Comparison of ENCODE assay signal across 7 mouse cellular contexts in the genomic region with DNA sequence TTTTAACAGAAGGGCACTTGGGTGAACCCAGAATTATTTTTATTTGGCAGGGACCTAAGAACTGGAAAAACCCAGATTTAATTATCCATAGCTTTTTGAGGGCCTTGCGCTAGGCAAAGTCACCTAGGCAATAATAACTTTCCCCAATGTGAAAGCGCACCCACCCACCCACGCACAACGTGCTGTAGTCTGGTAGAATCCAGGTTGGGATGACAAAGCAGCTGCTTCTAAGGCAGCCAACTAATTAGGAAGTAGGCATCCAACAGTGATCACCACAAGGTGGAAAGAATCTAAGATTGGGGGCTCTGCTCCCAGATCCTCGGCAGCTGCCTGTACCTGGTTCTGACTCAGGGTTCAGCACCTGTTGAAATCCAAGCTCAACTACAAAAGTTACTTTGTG. TPM values are rescaled to one million over a fixed set of nuclear protein-coding genes. Genes with fewer than 3 reads are reported as not detected.
DNase-seq lines count a peak whose midpoint lies in the region; ATAC-seq lines count a peak whose summit lies in the region.

No protein-coding gene starts in this region.

- peak overlapping the region; percentile 79 for H3K4me2 ChIP-seq in forebrain, embryonic 14.5 days (ENCODE audit: low read length)
- H3K4me2 ChIP-seq in limb, embryonic 11.5 days (ENCODE audit: low read depth, severe bottlenecking) = peak overlapping the region; percentile 62; the same call in 1 of the 2 replicates

- H3K4me3 ChIP-seq in forebrain, embryonic 14.5 days (ENCODE audit: low read depth, low read length) = peak overlapping the region; percentile 92
- no peak overlapping the region; the same call in 1 of the 2 replicates for H3K4me3 ChIP-seq in limb, embryonic 11.5 days (ENCODE audit: low read depth, low read length)

- H3K9ac ChIP-seq in forebrain, embryonic 14.5 days (ENCODE audit: low read length) = no peak overlapping the region
- H3K9ac ChIP-seq in limb, embryonic 11.5 days (ENCODE audit: low read length) = no peak overlapping the region

- peak; percentile 25 to 28 for DNase-seq in left cerebral cortex, adult 18-20 months (ENCODE audit: low spot score in 2 of 2)
- no peak for DNase-seq in left cerebral cortex, postnatal 4 days
- no peak for DNase-seq in forebrain, embryonic 14.5 days (ENCODE audit: low spot score)
- no peak for DNase-seq in limb, embryonic 11.5 days (ENCODE audit: low spot score)
- DNase-seq in right cerebral cortex, postnatal 10 days (ENCODE audit: low spot score in 2 of 2) = peak; percentile 61 to 67
- no peak for DNase-seq in adrenal gland, postnatal 4 days (ENCODE audit: low spot score in 2 of 2)

- peaks cover 11% of the 10 kb centered on the region for H3K4me1 ChIP-seq in forebrain, embryonic 14.5 days (ENCODE audit: control insufficient read depth, insufficient read depth, low read length)
- peaks cover 6% of the 10 kb centered on the region; the same call in 1 of the 2 replicates for H3K4me1 ChIP-seq in limb, embryonic 11.5 days (ENCODE audit: control insufficient read depth, insufficient read depth, low read length)

- 41% methylated on average over 5 of the region's 5 CpGs for WGBS in forebrain, embryonic 14.5 days
- WGBS in limb, embryonic 11.5 days = 53% methylated on average over 5 of the region's 5 CpGs

- no peaks in the 10 kb centered on the region for H3K27me3 ChIP-seq in forebrain, embryonic 14.5 days (replicated peaks; ENCODE audit: control insufficient read depth, insufficient read depth, low read length)
- H3K27me3 ChIP-seq in limb, embryonic 11.5 days (ENCODE audit: control insufficient read depth, insufficient read depth, low read length) = no peaks in the 10 kb centered on the region

- H3K36me3 ChIP-seq in forebrain, embryonic 14.5 days (ENCODE audit: control insufficient read depth, insufficient read depth, low read length) = no peaks in the 10 kb centered on the region
- no peaks in the 10 kb centered on the region for H3K36me3 ChIP-seq in limb, embryonic 11.5 days (ENCODE audit: control insufficient read depth, insufficient read depth, low read length)

- intact Hi-C loops in left cerebral cortex, postnatal 4 days (cut with DNase I) = no loop called here

- H3K27ac ChIP-seq in forebrain, embryonic 14.5 days (ENCODE audit: low read depth, low read length) = no peak overlapping the region
- no peak overlapping the region for H3K27ac ChIP-seq in limb, embryonic 11.5 days (replicated peaks; ENCODE audit: low read depth, low read length)

- no peaks in the 10 kb centered on the region for H3K9me3 ChIP-seq in forebrain, embryonic 14.5 days (replicated peaks; ENCODE audit: control insufficient read depth, low read length)
- H3K9me3 ChIP-seq in limb, embryonic 11.5 days (ENCODE audit: control insufficient read depth, low read length) = no peaks in the 10 kb centered on the region

- no peak for ATAC-seq in forebrain, embryonic 14.5 days
- ATAC-seq in limb, embryonic 11.5 days (ENCODE audit: insufficient number of reproducible peaks, low FRiP score, low TSS enrichment, low read depth) = no peak
- ATAC-seq in erythroid progenitor cell, adult 5-6 weeks (replicated peaks; ENCODE audit: low FRiP score, poor library complexity, severe bottlenecking) = no peak

RNA-seq across cellular contexts. Expression of gene Scamp1, which starts 0.5 kb away (rescaled TPM):
- 100 to 1,000 TPM; 183 to 191 TPM for total RNA-seq in left cerebral cortex, adult 18-20 months (2021)
- 100 to 1,000 TPM; 128 to 129 TPM for total RNA-seq in left cerebral cortex, postnatal 4 days (2021)
- polyA plus RNA-seq in forebrain, embryonic 14.5 days (2014; fragmentation: Nextera tagmentation; extraction: Ambion mirVana) = 58.5 and 85.3 TPM in 2 replicates
- 29.6 and 33.1 TPM in 2 replicates for polyA plus RNA-seq in limb, embryonic 11.5 days (2014; fragmentation: Nextera tagmentation; extraction: Ambion mirVana)
- 3.2 and 7.5 TPM in 2 replicates for total RNA-seq in erythroid progenitor cell, adult 5-6 weeks (2015; ENCODE audit: low replicate concordance)
- 1.3 and 1.4 TPM in 2 replicates for total RNA-seq in erythroid progenitor cell, adult 5-6 weeks (2017; ENCODE audit: low replicate concordance)
- 10 to 100 TPM; 48.1 to 50.1 TPM for total RNA-seq in adrenal gland, postnatal 4 days (2021)

Comparison
In these comparisons a context has a peak if more than half of its experiments do, and no peak if none do; other contexts are left out.
1. DNase-seq: peak in left cerebral cortex, adult 18-20 months (2 of 2) and right cerebral cortex, postnatal 10 days (2 of 2); none in left cerebral cortex, postnatal 4 days (single experiment), forebrain, embryonic 14.5 days (single experiment), limb, embryonic 11.5 days (single experiment) and adrenal gland, postnatal 4 days (0 of 2).
2. RNA of gene Scamp1, which starts 0.5 kb away (total RNA-seq): 183 to 191 TPM in left cerebral cortex, adult 18-20 months, 128 to 129 TPM in left cerebral cortex, postnatal 4 days and 48.1 to 50.1 TPM in adrenal gland, postnatal 4 days; 1.3 to 7.5 TPM in erythroid progenitor cell, adult 5-6 weeks; every median in the first group is over 4 times any median in the second.